Mouse (Mus musculus) midbrain, embryonic 11.5 days (tissue): ENCODE results near the gene Scn1b. TPM values are rescaled to one million over a fixed set of nuclear protein-coding genes. Genes with fewer than 3 reads are reported as not detected.

Experiments used
- ATAC-seq: fragments of 200-750 bp; cut with Nextera tagmentation; 2 replicates; pipeline ENCODE4 v1.8.0; 2017; ENCODE audit warnings: moderate TSS enrichment, moderate library complexity; ENCODE audit not compliant: low FRiP score
- DNase-seq: peaks from one replicate; pipeline ENCODE4 v3.0.0; 2015; ENCODE audit warnings: low spot score; ENCODE audit errors: missing footprints
- H3K27ac ChIP-seq: fragments of 300-500 bp; sonication (generic); 2 replicates; pipeline ENCODE4 v1.5.1; 2014; ENCODE audit warnings: low read depth, low read length
- H3K27me3 ChIP-seq: fragments of 300-500 bp; sonication (generic); 2 replicates; pipeline ENCODE4 v1.6.1; 2014; ENCODE audit warnings: mild to moderate bottlenecking, low read length, moderate library complexity, mixed read lengths; ENCODE audit not compliant: control insufficient read depth, insufficient read depth
- H3K36me3 ChIP-seq: fragments of 300-500 bp; sonication (generic); 2 replicates; pipeline ENCODE4 v1.6.1; 2014; ENCODE audit warnings: mild to moderate bottlenecking, low read length, moderate library complexity, mixed read lengths; ENCODE audit not compliant: control insufficient read depth, insufficient read depth
- H3K4me1 ChIP-seq: fragments of 300-500 bp; sonication (generic); 2 replicates; pipeline ENCODE4 v1.6.1; 2014; ENCODE audit warnings: low read length; ENCODE audit not compliant: control insufficient read depth, insufficient read depth
- H3K4me2 ChIP-seq: fragments of 300-500 bp; sonication (generic); 2 replicates; pipeline ENCODE4 v1.6.1; 2014; ENCODE audit warnings: mild to moderate bottlenecking, moderate library complexity
- H3K4me3 ChIP-seq: fragments of 300-500 bp; sonication (generic); 2 replicates; pipeline ENCODE4 v1.5.1; 2014; ENCODE audit warnings: low read depth, low read length
- H3K9ac ChIP-seq: fragments of 300-500 bp; sonication (generic); 2 replicates; pipeline ENCODE4 v1.6.1; 2014; ENCODE audit warnings: low read length
- H3K9me3 ChIP-seq: fragments of 300-500 bp; sonication (generic); 2 replicates; pipeline ENCODE4 v1.6.1; 2016; ENCODE audit warnings: low read length; ENCODE audit not compliant: control insufficient read depth
- WGBS: fragments of 180-500 bp; shearing (Covaris S2); extraction: QIAGEN DNeasy Blood & Tissue Kit; methylation state at CpG from one replicate; pipeline ENCODE4 v1.1.7; 2014; 5-methylcytosine and 5-hydroxymethylcytosine counted together
- polyA plus RNA-seq: library from polyadenylated mRNA; unstranded; fragments of >200 nt; fragmentation: Nextera tagmentation; extraction: Ambion mirVana; gene quantifications from 2 replicates; pipeline ENCODE4 v1.2.1, GENCODE M21; 2014

Gene Scn1b
- 0.52 and 1.1 TPM in 2 replicates for polyA plus RNA-seq

DNA sequence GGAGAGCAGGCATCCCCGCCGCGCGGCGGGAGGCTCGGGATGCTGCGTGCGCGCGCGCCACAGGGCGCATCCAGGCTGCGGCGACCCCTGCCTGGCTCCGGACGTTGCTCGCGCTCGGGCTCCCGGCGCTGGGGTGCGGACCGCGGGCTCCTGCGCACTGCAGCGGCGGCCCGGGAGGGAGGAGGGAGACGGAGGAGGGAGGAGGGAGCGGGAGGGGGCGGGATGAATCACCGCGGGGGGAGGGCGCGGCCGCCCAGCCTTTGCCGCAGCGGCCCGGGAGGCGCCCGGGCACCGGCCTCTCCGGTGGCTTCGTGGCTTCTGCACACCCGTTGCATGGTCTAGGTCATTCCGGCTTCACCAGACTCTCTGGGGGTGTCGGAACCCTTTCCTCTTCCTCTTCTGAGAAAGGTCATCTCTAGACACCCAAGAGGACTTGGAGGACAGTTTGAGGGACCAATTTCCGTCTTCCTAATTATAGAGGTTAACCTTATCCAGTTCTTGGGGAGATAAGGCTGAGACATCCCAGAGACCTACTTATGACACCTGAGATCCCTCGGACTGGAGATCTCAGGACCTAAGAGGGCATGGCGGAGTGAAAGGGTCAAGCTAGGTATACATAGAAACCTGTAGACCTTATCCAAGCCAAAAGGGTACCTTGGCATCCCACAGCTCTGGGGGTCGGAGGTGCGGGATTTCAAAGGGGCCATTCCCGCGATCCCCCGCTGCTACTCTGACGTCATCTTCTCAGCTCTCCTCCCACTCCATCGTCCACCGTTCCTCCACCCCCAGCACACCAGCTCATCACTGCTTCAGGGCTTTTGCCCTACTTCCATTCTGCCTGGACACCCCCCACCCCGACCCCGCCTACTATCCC lies at the start of gene Scn1b:
TSS of gene Scn1b (minus strand) at position 153 of the 874 bp plus-strand sequence.
- peak within 1 kb of the TSS; percentile 33; the same call in 1 of the 2 replicates for H3K9ac ChIP-seq
- peak within 1 kb of the TSS; percentile 46 for H3K4me3 ChIP-seq
- DNase-seq (peak; percentile 90), ATAC-seq (peak; percentile 47; the same call in 1 of the 2 replicates)
- no peak within 1 kb of the TSS; the same call in 1 of the 2 replicates for H3K27ac ChIP-seq
- WGBS: 4% methylated on average over 32 of the region's 60 CpGs
- H3K4me1 ChIP-seq: peaks cover 14% of the 10 kb centered on the region
- peak within 1 kb of the TSS; percentile 86 for H3K4me2 ChIP-seq
- peaks cover 29% of the 10 kb centered on the region for H3K36me3 ChIP-seq
- peaks cover 33% of the 10 kb centered on the region for H3K27me3 ChIP-seq
- H3K9me3 ChIP-seq: no peaks in the 10 kb centered on the region

GRCm38 (mm10) chr7:31175096-31175495 lies 48.3 kb upstream of the Scn1b start:
- H3K4me3 ChIP-seq: no peak overlapping the region
- H3K4me1 ChIP-seq: no peaks in the 10 kb centered on the region
- no peaks in the 10 kb centered on the region for H3K36me3 ChIP-seq
- H3K9ac ChIP-seq: no peak overlapping the region
- DNase-seq (no peak), ATAC-seq (no peak)
- WGBS: 82% methylated on average over 3 of the region's 3 CpGs
- H3K27me3 ChIP-seq: no peaks in the 10 kb centered on the region
- H3K27ac ChIP-seq: no peak overlapping the region
- H3K4me2 ChIP-seq: no peak overlapping the region
- no peaks in the 10 kb centered on the region for H3K9me3 ChIP-seq

DNA sequence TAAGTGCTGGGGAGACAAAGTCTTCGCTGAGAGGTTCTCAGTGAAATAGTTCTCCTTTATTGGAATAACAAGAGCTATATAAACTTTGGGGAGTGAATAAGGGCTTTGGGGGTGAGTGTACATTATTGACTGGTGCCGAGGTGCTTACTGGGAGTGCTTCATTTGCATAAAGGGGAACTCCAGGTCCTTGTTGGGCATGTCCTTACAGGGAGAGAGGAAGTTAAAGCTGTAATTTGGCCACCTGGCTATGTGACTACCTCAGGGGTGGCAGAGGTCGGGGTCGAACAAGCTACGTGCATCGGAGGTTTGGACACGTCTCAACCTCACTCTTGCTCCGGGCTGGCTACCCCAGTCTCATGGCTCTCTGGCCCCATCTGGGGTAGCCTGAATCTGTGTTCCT lies 47.7 kb upstream of the Scn1b start:
- DNase-seq (no peak), ATAC-seq (no peak)
- H3K9ac ChIP-seq: no peak overlapping the region
- no peak overlapping the region for H3K27ac ChIP-seq
- H3K9me3 ChIP-seq: no peaks in the 10 kb centered on the region
- H3K4me1 ChIP-seq: no peaks in the 10 kb centered on the region
- no peak overlapping the region for H3K4me2 ChIP-seq
- H3K27me3 ChIP-seq: no peaks in the 10 kb centered on the region
- 81% methylated on average over 8 of the region's 8 CpGs for WGBS
- no peak overlapping the region for H3K4me3 ChIP-seq
- no peaks in the 10 kb centered on the region for H3K36me3 ChIP-seq

DNA sequence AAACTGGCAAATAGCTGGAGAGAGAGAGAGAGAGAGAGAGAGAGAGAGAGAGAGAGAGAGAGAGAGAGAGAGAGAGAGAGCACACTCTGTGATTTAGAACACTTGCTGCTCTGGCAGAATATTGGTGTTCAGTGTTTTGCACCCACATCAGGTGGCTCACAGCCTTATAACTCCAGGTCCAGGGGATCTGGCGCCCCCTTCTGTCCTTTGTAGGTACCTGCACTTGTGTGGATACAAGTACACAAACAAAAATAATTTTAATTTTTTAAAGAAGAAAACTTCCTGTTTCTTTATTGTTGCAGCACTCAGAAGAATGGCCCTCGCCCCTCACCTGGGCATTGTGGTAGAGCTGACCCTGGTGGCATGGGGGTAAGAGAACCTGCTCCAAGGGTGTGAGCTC lies 45.4 kb upstream of the Scn1b start:
- H3K4me3 ChIP-seq: no peak overlapping the region
- DNase-seq (no peak), ATAC-seq (peak; percentile 27; the same call in 1 of the 2 replicates)
- H3K9ac ChIP-seq: no peak overlapping the region
- no peaks in the 10 kb centered on the region for H3K36me3 ChIP-seq
- H3K4me1 ChIP-seq: no peaks in the 10 kb centered on the region
- H3K9me3 ChIP-seq: no peaks in the 10 kb centered on the region
- 20% methylated on average over 2 of the region's 2 CpGs for WGBS
- H3K27ac ChIP-seq: no peak overlapping the region
- no peaks in the 10 kb centered on the region for H3K27me3 ChIP-seq
- no peak overlapping the region for H3K4me2 ChIP-seq

DNA sequence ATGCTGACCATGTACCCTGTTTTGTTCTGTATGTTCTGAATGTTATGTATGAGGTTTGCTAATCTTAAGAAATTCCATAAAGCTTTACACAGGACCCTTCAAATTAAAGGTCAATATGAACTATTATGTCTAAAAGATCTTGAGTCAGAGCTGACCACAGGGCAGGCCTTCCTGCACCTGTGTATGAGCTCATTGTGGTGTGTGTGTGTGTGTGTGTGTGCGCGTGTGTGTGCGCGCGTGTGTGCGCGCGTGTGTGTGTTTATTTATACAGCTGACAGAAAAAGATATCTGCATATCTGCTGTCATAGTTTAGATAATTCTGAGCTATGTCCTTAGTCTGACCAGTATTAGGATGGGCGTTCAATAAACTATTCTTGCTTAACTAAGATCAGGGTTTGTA lies 43.7 kb upstream of the Scn1b start:
- no peaks in the 10 kb centered on the region for H3K9me3 ChIP-seq
- no peak overlapping the region for H3K9ac ChIP-seq
- DNase-seq (no peak), ATAC-seq (no peak)
- H3K4me2 ChIP-seq: no peak overlapping the region
- WGBS: 96% methylated on average over 9 of the region's 9 CpGs
- H3K27me3 ChIP-seq: no peaks in the 10 kb centered on the region
- H3K36me3 ChIP-seq: no peaks in the 10 kb centered on the region
- H3K27ac ChIP-seq: no peak overlapping the region
- no peaks in the 10 kb centered on the region for H3K4me1 ChIP-seq
- no peak overlapping the region for H3K4me3 ChIP-seq

DNA sequence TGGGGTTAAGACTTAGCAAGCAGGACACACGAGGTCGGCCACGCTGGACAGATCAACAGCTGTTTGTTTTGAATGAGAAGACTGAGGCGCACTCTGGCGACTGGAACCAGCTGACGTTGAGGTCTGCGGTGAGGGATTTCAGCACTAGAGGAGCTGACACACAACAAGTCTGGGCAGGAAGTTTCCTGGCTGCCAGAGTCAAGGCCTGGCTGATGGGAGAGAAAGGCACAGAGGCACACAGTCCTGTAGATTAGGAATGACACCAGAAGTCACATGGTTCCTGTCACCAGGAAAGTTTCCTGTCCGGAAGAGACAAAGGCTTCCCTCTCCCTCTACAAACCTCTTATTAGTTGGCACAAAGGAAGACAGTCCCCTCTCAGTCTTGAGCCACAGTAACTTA lies 41.6 kb upstream of the Scn1b start:
- Histone ChIP-seq H3K9me3 (no peaks in the 10 kb centered on the region), H3K27me3 (no peaks in the 10 kb centered on the region), H3K36me3 (no peaks in the 10 kb centered on the region), H3K4me2 (no peak overlapping the region), H3K27ac (no peak overlapping the region), H3K4me1 (no peaks in the 10 kb centered on the region), H3K9ac (no peak overlapping the region), H3K4me3 (no peak overlapping the region)
- ATAC-seq (no peak), DNase-seq (no peak)
- 67% methylated on average over 8 of the region's 8 CpGs for WGBS

DNA sequence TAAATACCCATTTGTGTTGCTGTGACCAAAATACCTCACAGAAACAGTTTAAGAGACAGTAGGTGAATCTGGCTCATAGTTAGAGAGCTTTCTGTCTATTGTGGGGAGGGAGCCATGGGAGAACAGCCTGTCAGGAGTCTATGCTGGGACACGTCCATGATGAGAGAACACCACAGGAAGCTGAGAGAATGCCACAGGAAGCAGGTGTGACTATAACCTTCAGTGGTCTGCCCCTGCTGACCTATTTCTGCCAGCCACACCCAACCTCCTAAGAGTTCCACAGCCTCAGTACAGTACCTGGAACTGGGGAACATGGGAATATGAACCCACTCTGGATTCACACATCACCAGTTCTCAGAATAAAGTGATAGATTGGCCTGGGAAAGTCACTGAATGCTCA lies 37.9 kb upstream of the Scn1b start:
- H3K36me3 ChIP-seq: no peaks in the 10 kb centered on the region
- H3K9me3 ChIP-seq: no peaks in the 10 kb centered on the region
- no peak overlapping the region for H3K4me2 ChIP-seq
- DNase-seq: no peak
- H3K4me3 ChIP-seq: no peak overlapping the region
- no peak overlapping the region for H3K27ac ChIP-seq
- 65% methylated on average over 1 of the region's 1 CpGs for WGBS
- ATAC-seq: no peak
- no peaks in the 10 kb centered on the region for H3K4me1 ChIP-seq
- H3K9ac ChIP-seq: no peak overlapping the region
- no peaks in the 10 kb centered on the region for H3K27me3 ChIP-seq

DNA sequence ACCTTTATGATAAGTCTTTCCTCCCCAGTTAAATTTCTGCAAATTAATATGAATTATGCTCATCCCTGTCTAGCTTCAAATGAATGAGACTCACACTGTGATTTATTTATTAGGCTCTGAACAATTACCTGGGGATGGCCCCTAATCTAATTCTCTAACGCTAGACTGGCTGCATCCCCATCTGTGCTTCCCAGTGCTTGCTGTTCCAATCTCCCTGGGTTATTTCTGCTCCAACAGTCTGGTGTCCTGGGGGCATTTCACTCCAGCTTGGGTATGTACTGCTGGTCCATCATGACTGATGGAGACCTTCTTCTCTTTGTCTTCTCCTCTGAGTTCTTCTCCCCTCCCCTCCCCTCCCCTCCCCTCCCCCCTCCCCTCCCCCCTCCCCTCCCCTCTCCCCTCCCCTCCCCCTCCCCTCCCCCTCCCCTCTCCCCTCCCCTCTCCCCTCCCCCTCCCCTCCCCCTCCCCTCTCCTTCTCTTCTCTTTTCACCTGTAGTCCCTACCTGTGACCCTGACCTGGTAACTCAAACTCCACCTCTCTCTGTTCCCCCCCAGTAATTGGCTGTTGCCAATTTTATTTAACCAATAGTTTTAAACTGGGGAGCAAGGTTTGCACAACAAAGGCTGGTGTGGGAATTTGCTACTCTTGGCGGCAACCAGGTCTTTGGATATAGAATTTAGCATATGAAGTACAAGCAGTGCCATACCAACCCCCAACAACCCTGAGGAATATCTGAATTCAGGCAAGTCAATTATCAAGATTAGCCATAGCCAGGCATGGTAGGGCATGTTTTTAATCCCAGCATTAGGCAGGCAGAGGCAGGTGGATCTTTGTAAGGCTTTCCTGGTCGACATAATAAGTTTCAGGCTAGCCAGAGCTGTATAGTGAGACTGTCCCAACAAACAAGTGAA lies 37.1 kb upstream of the Scn1b start:
- H3K4me2 ChIP-seq: no peak overlapping the region
- no peak overlapping the region for H3K4me3 ChIP-seq
- no peaks in the 10 kb centered on the region for H3K9me3 ChIP-seq
- H3K27ac ChIP-seq: no peak overlapping the region
- H3K36me3 ChIP-seq: no peaks in the 10 kb centered on the region
- H3K4me1 ChIP-seq: no peaks in the 10 kb centered on the region
- DNase-seq (no peak), ATAC-seq (no peak)
- WGBS: 77% methylated on average over 3 of the region's 3 CpGs
- H3K9ac ChIP-seq: no peak overlapping the region
- no peaks in the 10 kb centered on the region for H3K27me3 ChIP-seq

DNA sequence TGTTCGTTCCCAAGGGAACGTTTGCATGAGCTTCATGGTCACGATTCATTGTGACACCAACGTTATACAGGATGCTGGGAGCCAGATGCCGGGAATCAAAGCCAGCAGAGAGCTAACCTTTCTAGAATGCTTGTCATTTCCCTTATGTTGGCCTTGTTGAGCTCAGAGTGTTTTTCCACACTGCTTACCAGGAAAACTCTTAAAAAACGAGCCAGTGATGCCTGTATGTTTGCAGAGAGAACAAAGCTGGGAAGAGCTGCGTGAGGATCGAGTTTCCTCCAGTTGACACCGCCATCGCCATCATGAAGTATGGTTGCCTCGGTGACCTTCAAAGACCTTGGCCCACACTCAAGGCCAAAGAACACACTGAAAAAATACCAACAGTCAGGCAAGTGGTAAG lies 35.5 kb upstream of the Scn1b start:
- no peaks in the 10 kb centered on the region for H3K4me1 ChIP-seq
- no peak overlapping the region for H3K27ac ChIP-seq
- no peak overlapping the region for H3K4me3 ChIP-seq
- H3K36me3 ChIP-seq: no peaks in the 10 kb centered on the region
- ATAC-seq: no peak
- no peak for DNase-seq
- no peaks in the 10 kb centered on the region for H3K9me3 ChIP-seq
- WGBS: 79% methylated on average over 11 of the region's 11 CpGs
- no peak overlapping the region for H3K4me2 ChIP-seq
- H3K27me3 ChIP-seq: no peaks in the 10 kb centered on the region
- H3K9ac ChIP-seq: no peak overlapping the region
